9 mouse cellular contexts compared by ENCODE assay signal in the genomic region with DNA sequence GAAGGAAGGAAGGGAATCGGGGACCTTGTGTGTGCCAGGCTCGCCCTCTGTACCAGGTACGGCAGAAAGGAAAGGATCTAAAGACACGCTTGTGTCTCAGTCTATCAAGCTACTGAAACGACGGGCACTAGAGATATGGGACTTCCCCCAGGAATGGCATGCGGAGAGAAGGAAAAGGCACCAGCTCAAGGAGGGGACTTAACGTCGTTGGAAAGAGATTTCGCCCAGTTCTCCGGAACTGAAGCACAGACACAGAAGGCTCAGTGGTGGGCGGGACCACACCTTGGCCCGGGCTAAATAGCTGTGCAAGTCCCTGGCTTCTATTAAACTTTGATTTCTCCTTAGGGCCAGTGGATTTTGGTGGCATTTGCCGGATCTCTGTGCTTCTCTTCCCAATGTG. TPM values are rescaled to one million over a fixed set of nuclear protein-coding genes. Genes with fewer than 3 reads are reported as not detected.
DNase-seq lines count a peak whose midpoint lies in the region; ATAC-seq and TF ChIP-seq lines count a peak whose summit lies in the region.
"Had no signal": no experiment of that assay in that cellular context is flagged by ENCODE, and none has a peak within 500 bp of the region (broad histone marks: within the 10 kb centered on the region; RNA-seq: fewer than 3 reads in every experiment).

No protein-coding gene starts in this region.

- H3K36me3 ChIP-seq in heart, postnatal 0 days (replicated peaks; ENCODE audit: control insufficient read depth, insufficient read depth, low read length), result no peaks in the 10 kb centered on the region
- no peaks in the 10 kb centered on the region for H3K36me3 ChIP-seq in embryonic facial prominence, embryonic 12.5 days
- no peaks in the 10 kb centered on the region for H3K36me3 ChIP-seq in intestine, postnatal 0 days (ENCODE audit: control insufficient read depth, insufficient read depth)
- no peaks in the 10 kb centered on the region for H3K36me3 ChIP-seq in midbrain, embryonic 15.5 days (replicated peaks)

- peak overlapping the region; percentile 57 for H3K9ac ChIP-seq in heart, postnatal 0 days (replicated peaks; ENCODE audit: low read depth, low read length)
- peak overlapping the region; percentile 48; the same call in 1 of the 2 replicates for H3K9ac ChIP-seq in embryonic facial prominence, embryonic 12.5 days
- H3K9ac ChIP-seq in intestine, postnatal 0 days (ENCODE audit: low read depth, low read length), result peak overlapping the region; percentile 22; the same call in 1 of the 2 replicates
- no peak overlapping the region for H3K9ac ChIP-seq in midbrain, embryonic 15.5 days

- no peaks in the 10 kb centered on the region for H3K4me1 ChIP-seq in heart, postnatal 0 days (ENCODE audit: control insufficient read depth, insufficient read depth)
- H3K4me1 ChIP-seq in embryonic facial prominence, embryonic 12.5 days, result peaks cover 31% of the 10 kb centered on the region
- no peaks in the 10 kb centered on the region; the same call in none of the 2 replicates for H3K4me1 ChIP-seq in intestine, postnatal 0 days (replicated peaks; ENCODE audit: control insufficient read depth, insufficient read depth, low read length)
- peaks cover 16% of the 10 kb centered on the region for H3K4me1 ChIP-seq in midbrain, embryonic 15.5 days

- TF ChIP-seq EP300 in heart, postnatal 0 days (IDR thresholded peaks at IDR 0.05; ENCODE audit: low read depth), result no peak

- DNase-seq in heart, postnatal 0 days (ENCODE audit: low spot score), result no peak
- DNase-seq in heart, adult 8-10 months (ENCODE audit: low spot score), result no peak
- no peak for DNase-seq in layer of hippocampus, adult 2 months (ENCODE audit: low spot score in 2 of 2)
- no peak for DNase-seq in right cerebral cortex, postnatal 14 days

- 0 out of 2 replicates have a peak, but pooled peaks have one; percentile 9 for ATAC-seq in heart, postnatal 0 days (ENCODE audit: insufficient read depth, low read depth)
- no peak for ATAC-seq in embryonic facial prominence, embryonic 12.5 days (ENCODE audit: insufficient number of reproducible peaks, insufficient read depth, low FRiP score, low TSS enrichment)
- ATAC-seq in intestine, postnatal 0 days, result no peak
- no peak for ATAC-seq in midbrain, embryonic 15.5 days (replicated peaks)
- ATAC-seq in erythroid progenitor cell, adult 5-6 weeks (replicated peaks; ENCODE audit: low FRiP score, poor library complexity, severe bottlenecking), result no peak

- WGBS in heart, postnatal 0 days, result 8% methylated on average over 14 of the region's 14 CpGs
- WGBS in embryonic facial prominence, embryonic 12.5 days, result 5% methylated on average over 14 of the region's 14 CpGs
- 7% methylated on average over 14 of the region's 14 CpGs for WGBS in intestine, postnatal 0 days
- WGBS in midbrain, embryonic 15.5 days, result 12% methylated on average over 14 of the region's 14 CpGs

- TF ChIP-seq CTCF in heart, postnatal 0 days (IDR thresholded peaks at IDR 0.05; ENCODE audit: low read depth), result no peak
- TF ChIP-seq CTCF in intestine, postnatal 0 days (IDR thresholded peaks at IDR 0.05; ENCODE audit: low read depth), result no peak
- no peak for TF ChIP-seq CTCF in layer of hippocampus, adult 2 months (conservative IDR thresholded peaks at IDR 0.05)

- peak overlapping the region; percentile 34 for H3K4me3 ChIP-seq in heart, postnatal 0 days (ENCODE audit: low read depth, low read length)
- H3K4me3 ChIP-seq in embryonic facial prominence, embryonic 12.5 days, result peak overlapping the region; percentile 25
- peak overlapping the region; percentile 24 for H3K4me3 ChIP-seq in intestine, postnatal 0 days (ENCODE audit: low read depth, low read length)
- peak overlapping the region; percentile 13; the same call in 1 of the 2 replicates for H3K4me3 ChIP-seq in midbrain, embryonic 15.5 days
- H3K4me3 ChIP-seq in layer of hippocampus, adult 2 months, result no peak overlapping the region
- H3K4me3 ChIP-seq: myocyte had no signal

- peak overlapping the region; percentile 61 for H3K4me2 ChIP-seq in heart, postnatal 0 days (ENCODE audit: low read depth, low read length)
- H3K4me2 ChIP-seq in embryonic facial prominence, embryonic 12.5 days (replicated peaks), result peak overlapping the region; percentile 50
- peak overlapping the region; percentile 65 for H3K4me2 ChIP-seq in intestine, postnatal 0 days (replicated peaks; ENCODE audit: low read depth)
- peak overlapping the region; percentile 35 for H3K4me2 ChIP-seq in midbrain, embryonic 15.5 days

- peak overlapping the region; percentile 69; the same call in 1 of the 2 replicates for H3K27ac ChIP-seq in heart, postnatal 0 days (ENCODE audit: low read depth)
- H3K27ac ChIP-seq in embryonic facial prominence, embryonic 12.5 days, result 0 out of 2 replicates have a peak overlapping the region, but pooled peaks have one; percentile 63
- H3K27ac ChIP-seq in intestine, postnatal 0 days (ENCODE audit: low read depth, low read length), result no peak overlapping the region
- no peak overlapping the region for H3K27ac ChIP-seq in midbrain, embryonic 15.5 days
- no peak overlapping the region for H3K27ac ChIP-seq in layer of hippocampus, adult 2 months

- no peaks in the 10 kb centered on the region for H3K27me3 ChIP-seq in heart, postnatal 0 days (ENCODE audit: control insufficient read depth, insufficient read depth, low read length)
- 0 out of 2 replicates have a peak, but pooled peaks cover 3% of the 10 kb centered on the region for H3K27me3 ChIP-seq in embryonic facial prominence, embryonic 12.5 days
- no peaks in the 10 kb centered on the region for H3K27me3 ChIP-seq in intestine, postnatal 0 days (replicated peaks; ENCODE audit: control insufficient read depth, insufficient read depth, low read length)
- no peaks in the 10 kb centered on the region for H3K27me3 ChIP-seq in midbrain, embryonic 15.5 days (replicated peaks)

- no peaks in the 10 kb centered on the region for H3K9me3 ChIP-seq in heart, postnatal 0 days (replicated peaks; ENCODE audit: control insufficient read depth, low read length)
- no peaks in the 10 kb centered on the region for H3K9me3 ChIP-seq in embryonic facial prominence, embryonic 12.5 days
- H3K9me3 ChIP-seq in intestine, postnatal 0 days (ENCODE audit: control insufficient read depth), result no peaks in the 10 kb centered on the region
- no peaks in the 10 kb centered on the region for H3K9me3 ChIP-seq in midbrain, embryonic 15.5 days

RNA-seq across cellular contexts. Expression of gene Adnp, which starts 44.9 kb away (rescaled TPM):
- total RNA-seq in heart, postnatal 0 days (2014; rRNA removed; ENCODE audit: low replicate concordance), result 11.2 and 28.2 TPM in 2 replicates
- 1.4 and 2.4 TPM in 2 replicates for polyA plus RNA-seq in heart, postnatal 0 days (2015; fragmentation: Nextera tagmentation; extraction: Ambion mirVana)
- 10 to 100 TPM; 23.1 to 24.3 (median 23.7) TPM for total RNA-seq in heart, adult 8-10 months (2022)
- 10.9 and 20.4 TPM in 2 replicates for polyA plus RNA-seq in embryonic facial prominence, embryonic 12.5 days (2016; fragmentation: Nextera tagmentation; extraction: Ambion mirVana)
- polyA plus RNA-seq in intestine, postnatal 0 days (2015; fragmentation: Nextera tagmentation; extraction: Ambion mirVana), result 5.4 and 6.5 TPM in 2 replicates
- polyA plus RNA-seq in midbrain, embryonic 15.5 days (2015; fragmentation: Nextera tagmentation; extraction: Ambion mirVana), result 13.9 and 15.9 TPM in 2 replicates
- total RNA-seq in layer of hippocampus, adult 2 months (2021), result 10 to 100 TPM; 90.5 to 96.3 TPM
- 18.0 and 38.1 TPM in 2 replicates for total RNA-seq in erythroid progenitor cell, adult 5-6 weeks (2015; ENCODE audit: low replicate concordance)
- 0.53 and 17.5 TPM in 2 replicates for total RNA-seq in erythroid progenitor cell, adult 5-6 weeks (2017; ENCODE audit: low replicate concordance)

Comparison
In these comparisons a context has a peak if more than half of its experiments do, and no peak if none do; other contexts are left out.
1. H3K27ac ChIP-seq: peak in heart, postnatal 0 days (single experiment) and embryonic facial prominence, embryonic 12.5 days (single experiment); none in intestine, postnatal 0 days (single experiment), midbrain, embryonic 15.5 days (single experiment) and layer of hippocampus, adult 2 months (single experiment).
2. Peak in every context shown above with its lines, with median percentiles within 50 percentile points of each other: H3K4me2 ChIP-seq.